Mouse (Mus musculus): Measurements from ENCODE around the gene Cga.

- TF ChIP-seq POLR2A (IDR thresholded peaks at IDR 0.05; ENCODE audit: borderline replicate concordance, control insufficient read depth, low read depth, low read length) (no peak), CTCF (IDR thresholded peaks at IDR 0.05; ENCODE audit: control insufficient read depth, insufficient read depth, low read length) (no peak)
These were observed 6.3 kb upstream of the Cga start for GRCm38 (mm10) chr4:34887295-34887694.

Data from bone marrow, adult 2 months (tissue).